Mouse (Mus musculus) hindbrain, postnatal 0 days (tissue): ENCODE measurements around the gene Rem1. TPM values are rescaled to one million over a fixed set of nuclear protein-coding genes. Genes with fewer than 3 reads are reported as not detected.
A peak's percentile ranks its signal among the peaks of the same experiment; 100 is the strongest.

Experiments used
- ATAC-seq: fragments of 200-750 bp; cut with Nextera tagmentation; 2 replicates; pipeline ENCODE4 v1.8.0; 2017; ENCODE audit warnings: mild to moderate bottlenecking, moderate TSS enrichment, moderate library complexity
- DNase-seq: peaks from one replicate; pipeline ENCODE4 v3.0.0-alpha.2; 2015; ENCODE audit warnings: low spot score
- H3K27ac ChIP-seq: fragments of 300-500 bp; sonication (generic); 2 replicates; pipeline ENCODE4 v1.5.1; 2014; ENCODE audit warnings: mild to moderate bottlenecking
- H3K27me3 ChIP-seq: fragments of 300-500 bp; sonication (generic); 2 replicates; pipeline ENCODE4 v1.6.1; 2014; ENCODE audit warnings: low read length, mixed read lengths; ENCODE audit not compliant: insufficient read depth
- H3K36me3 ChIP-seq: fragments of 300-500 bp; sonication (generic); 2 replicates; pipeline ENCODE4 v1.6.1; 2014; ENCODE audit warnings: low read length, mixed read lengths; ENCODE audit not compliant: insufficient read depth
- H3K4me1 ChIP-seq: fragments of 300-500 bp; sonication (generic); 2 replicates; pipeline ENCODE4 v1.6.1; 2014; ENCODE audit warnings: antibody characterized with exemption, low read length, mixed read lengths; ENCODE audit not compliant: insufficient read depth
- H3K4me2 ChIP-seq: fragments of 300-500 bp; sonication (generic); 2 replicates; pipeline ENCODE4 v1.6.1; 2014; ENCODE audit warnings: low read depth, mild to moderate bottlenecking, low read length, moderate library complexity, mixed read lengths
- H3K4me3 ChIP-seq: fragments of 300-500 bp; sonication (generic); 2 replicates; pipeline ENCODE4 v1.5.1; 2014; ENCODE audit warnings: low read length
- H3K9ac ChIP-seq: fragments of 300-500 bp; sonication (generic); replicated peaks from 2 replicates; pipeline ENCODE4 v1.6.1; 2014; ENCODE audit warnings: mild to moderate bottlenecking, low read length, moderate library complexity, mixed read lengths
- H3K9me3 ChIP-seq: fragments of 300-500 bp; sonication (generic); 2 replicates; pipeline ENCODE4 v1.6.1; 2016; ENCODE audit warnings: low read length, mixed read lengths
- CTCF ChIP-seq: IDR thresholded peaks from 2 replicates; pipeline ENCODE4 v1.5.1; 2016; ENCODE audit warnings: antibody characterized with exemption, control low read depth, low read depth
- WGBS: fragments of 180-500 bp; shearing (Covaris S2); extraction: QIAGEN DNeasy Blood & Tissue Kit; methylation state at CpG from one replicate; pipeline ENCODE4 v1.1.7; 2014; 5-methylcytosine and 5-hydroxymethylcytosine counted together
- polyA plus RNA-seq: library from polyadenylated mRNA; unstranded; fragments of >200 nt; fragmentation: Nextera tagmentation; extraction: Ambion mirVana; gene quantifications from 2 replicates; pipeline ENCODE4 v1.2.1, GENCODE M21; 2015
- total RNA-seq: library from RNA; depleted of rRNA; stranded (reverse); fragments of >200 nt; gene quantifications from 2 replicates; pipeline ENCODE4 v1.2.3, GENCODE M21; 2014; rRNA removed

The Rem1 gene
- 1.0 and 1.1 TPM in 2 replicates for total RNA-seq
- 0.57 and 0.65 TPM in 2 replicates for polyA plus RNA-seq

- H3K4me3 ChIP-seq = peak within 1 kb of the TSS; percentile 35
- TF ChIP-seq CTCF = no peak
- H3K27ac ChIP-seq = no peak within 1 kb of the TSS
- H3K9ac ChIP-seq = peak within 1 kb of the TSS; percentile 28; the same call in 1 of the 2 replicates
- no peak for ATAC-seq
- H3K4me1 ChIP-seq = 0 out of 2 replicates have a peak, but pooled peaks cover 4% of the 10 kb centered on the region
- H3K36me3 ChIP-seq = no peaks in the 10 kb centered on the region
- H3K4me2 ChIP-seq = peak within 1 kb of the TSS; percentile 67
- no peak for DNase-seq
- H3K9me3 ChIP-seq = no peaks in the 10 kb centered on the region
- H3K27me3 ChIP-seq = peaks cover 16% of the 10 kb centered on the region; the same call in 1 of the 2 replicates
- 1% methylated on average over 56 of the region's 59 CpGs for WGBS
Observed at GRCm38 (mm10) chr2:152626774-152627591, at the start of gene Rem1. Gene Rem1, plus strand, starts transcription at chr2:152626951.

- Histone ChIP-seq H3K27me3 (no peaks in the 10 kb centered on the region), H3K4me3 (no peak within 1 kb of the TSS), H3K27ac (no peak within 1 kb of the TSS), H3K4me1 (no peaks in the 10 kb centered on the region), H3K9me3 (no peaks in the 10 kb centered on the region), H3K9ac (no peak within 1 kb of the TSS), H3K36me3 (no peaks in the 10 kb centered on the region), H3K4me2 (no peak within 1 kb of the TSS)
- TF ChIP-seq CTCF = no peak
- DNase-seq = no peak
- WGBS = 67% methylated on average over 7 of the region's 7 CpGs
- ATAC-seq = no peak
Observed at GRCm38 (mm10) chr2:152580107-152580506, 46.6 kb upstream of the Rem1 start, which contains the start of gene Defb19. Gene Defb19, minus strand, starts transcription at chr2:152580312.

- 89% methylated on average over 11 of the region's 11 CpGs for WGBS
- no peak for TF ChIP-seq CTCF
- no peak overlapping the region for H3K4me2 ChIP-seq
Observed at GRCm38 (mm10) chr2:152580612-152581011, 46.1 kb upstream of the Rem1 start.

GRCm38 (mm10) chr2:152586926-152587560, 39.7 kb upstream of the Rem1 start:
- H3K27me3 ChIP-seq = no peaks in the 10 kb centered on the region
- H3K9ac ChIP-seq = no peak overlapping the region
- H3K4me3 ChIP-seq = no peak overlapping the region
- no peaks in the 10 kb centered on the region for H3K4me1 ChIP-seq
- ATAC-seq = no peak
- no peaks in the 10 kb centered on the region for H3K9me3 ChIP-seq
- TF ChIP-seq CTCF = peak; percentile 55
- H3K36me3 ChIP-seq = no peaks in the 10 kb centered on the region
- no peak for DNase-seq
- WGBS = 78% methylated on average over 4 of the region's 4 CpGs
- no peak overlapping the region for H3K4me2 ChIP-seq
- no peak overlapping the region for H3K27ac ChIP-seq

More at GRCm38 (mm10) chr2:152580612-152581011, 46.1 kb upstream of the Rem1 start:
- H3K9ac ChIP-seq = no peak overlapping the region
- H3K4me3 ChIP-seq = no peak overlapping the region
- no peak for DNase-seq
- H3K4me1 ChIP-seq = no peaks in the 10 kb centered on the region
- no peaks in the 10 kb centered on the region for H3K36me3 ChIP-seq
- H3K9me3 ChIP-seq = no peaks in the 10 kb centered on the region
- H3K27me3 ChIP-seq = no peaks in the 10 kb centered on the region
- no peak for ATAC-seq
- no peak overlapping the region for H3K27ac ChIP-seq

- H3K36me3 ChIP-seq = no peaks in the 10 kb centered on the region
- ATAC-seq (no peak), DNase-seq (no peak)
- H3K9me3 ChIP-seq = no peaks in the 10 kb centered on the region
- no peak for TF ChIP-seq CTCF
- no peak overlapping the region for H3K4me3 ChIP-seq
- no peak overlapping the region for H3K9ac ChIP-seq
- H3K4me2 ChIP-seq = no peak overlapping the region
- no peak overlapping the region for H3K27ac ChIP-seq
- H3K27me3 ChIP-seq = no peaks in the 10 kb centered on the region
- H3K4me1 ChIP-seq = no peaks in the 10 kb centered on the region
- WGBS = 51% methylated on average over 2 of the region's 2 CpGs
Observed at GRCm38 (mm10) chr2:152588450-152588849, 38.3 kb upstream of the Rem1 start.

- no peak overlapping the region for H3K27ac ChIP-seq
- H3K9ac ChIP-seq = no peak overlapping the region
- H3K4me1 ChIP-seq = no peaks in the 10 kb centered on the region
- no peak overlapping the region for H3K4me3 ChIP-seq
- ATAC-seq = no peak
- TF ChIP-seq CTCF = no peak
- 56% methylated on average over 6 of the region's 6 CpGs for WGBS
- H3K36me3 ChIP-seq = no peaks in the 10 kb centered on the region
- no peaks in the 10 kb centered on the region for H3K9me3 ChIP-seq
- H3K27me3 ChIP-seq = no peaks in the 10 kb centered on the region
- no peak overlapping the region for H3K4me2 ChIP-seq
- no peak for DNase-seq
Observed at GRCm38 (mm10) chr2:152589021-152589420, 37.7 kb upstream of the Rem1 start.
